Mouse (Mus musculus) kidney, embryonic 16.5 days (tissue): ENCODE data around the gene Snx29. TPM values are rescaled to one million over a fixed set of nuclear protein-coding genes. Genes with fewer than 3 reads are reported as not detected.
A peak's percentile ranks its signal among the peaks of the same experiment; 100 is the strongest.

Experiments
- ATAC-seq: fragments of 200-750 bp; cut with Nextera tagmentation; 2 replicates; pipeline ENCODE4 v1.8.0; 2017; ENCODE audit warnings: moderate TSS enrichment; ENCODE audit not compliant: low FRiP score, low TSS enrichment
- H3K27ac ChIP-seq: fragments of 300-500 bp; sonication (generic); 2 replicates; pipeline ENCODE4 v1.5.1; 2014; ENCODE audit warnings: low read length
- H3K27me3 ChIP-seq: fragments of 300-500 bp; sonication (generic); 2 replicates; pipeline ENCODE4 v1.6.1; 2014; ENCODE audit warnings: low read length, control low read depth, mixed read lengths; ENCODE audit not compliant: insufficient read depth
- H3K36me3 ChIP-seq: fragments of 300-500 bp; sonication (generic); 2 replicates; pipeline ENCODE4 v1.6.1; 2014; ENCODE audit warnings: low read length, control low read depth, mixed read lengths; ENCODE audit not compliant: insufficient read depth
- H3K4me1 ChIP-seq: fragments of 300-500 bp; sonication (generic); 2 replicates; pipeline ENCODE4 v1.6.1; 2014; ENCODE audit warnings: low read length, control low read depth, mixed read lengths; ENCODE audit not compliant: insufficient read depth
- H3K4me2 ChIP-seq: fragments of 300-500 bp; sonication (generic); replicated peaks from 2 replicates; pipeline ENCODE4 v1.6.1; 2014; ENCODE audit warnings: low read depth, low read length
- H3K4me3 ChIP-seq: fragments of 300-500 bp; sonication (generic); 2 replicates; pipeline ENCODE4 v1.5.1; 2014; ENCODE audit warnings: mild to moderate bottlenecking, low read length
- H3K9ac ChIP-seq: fragments of 300-500 bp; sonication (generic); replicated peaks from 2 replicates; pipeline ENCODE4 v1.6.1; 2014; ENCODE audit warnings: low read length
- H3K9me3 ChIP-seq: fragments of 300-500 bp; sonication (generic); 2 replicates; pipeline ENCODE4 v1.6.1; 2016; ENCODE audit warnings: low read length, control low read depth
- WGBS: fragments of 180-500 bp; shearing (Covaris S2); extraction: QIAGEN DNeasy Blood & Tissue Kit; methylation state at CpG from one replicate; pipeline ENCODE4 v1.1.7; 2014; 5-methylcytosine and 5-hydroxymethylcytosine counted together
- polyA plus RNA-seq: library from polyadenylated mRNA; unstranded; fragments of >200 nt; fragmentation: Nextera tagmentation; extraction: Ambion mirVana; gene quantifications from 2 replicates; pipeline ENCODE4 v1.2.1, GENCODE M21; 2015

Gene Snx29
- polyA plus RNA-seq, 1 experiment from 2014 or later: 15.7 TPM

DNA sequence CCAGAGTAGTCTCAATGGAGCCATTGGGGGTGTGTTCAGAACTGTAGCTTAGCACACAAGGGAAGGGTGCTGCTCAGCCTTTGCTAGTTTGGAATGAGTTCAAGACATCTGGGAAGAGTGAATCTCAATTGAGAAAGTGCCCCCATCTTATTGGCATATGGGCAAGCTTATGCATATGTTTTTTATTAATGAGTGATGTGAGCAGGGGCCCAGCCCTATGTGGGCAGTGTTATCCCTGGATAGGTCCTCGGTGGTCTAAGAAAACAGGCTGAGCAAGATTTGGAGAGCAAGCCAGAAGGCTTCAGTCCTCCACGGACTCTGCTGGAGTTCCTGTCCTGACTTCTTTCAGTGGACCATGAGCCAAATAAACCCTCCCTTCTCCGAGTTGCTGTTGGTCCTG, 56.6 kb downstream of the Snx29 start:
- H3K4me2 ChIP-seq: no peak overlapping the region
- no peaks in the 10 kb centered on the region for H3K36me3 ChIP-seq
- H3K27ac ChIP-seq: no peak overlapping the region; the same call in 1 of the 2 replicates
- ATAC-seq: no peak
- WGBS: 54% methylated on average over 3 of the region's 3 CpGs
- no peaks in the 10 kb centered on the region for H3K4me1 ChIP-seq
- no peak overlapping the region for H3K9ac ChIP-seq
- H3K9me3 ChIP-seq: no peaks in the 10 kb centered on the region
- no peak overlapping the region for H3K4me3 ChIP-seq
- H3K27me3 ChIP-seq: no peaks in the 10 kb centered on the region

DNA sequence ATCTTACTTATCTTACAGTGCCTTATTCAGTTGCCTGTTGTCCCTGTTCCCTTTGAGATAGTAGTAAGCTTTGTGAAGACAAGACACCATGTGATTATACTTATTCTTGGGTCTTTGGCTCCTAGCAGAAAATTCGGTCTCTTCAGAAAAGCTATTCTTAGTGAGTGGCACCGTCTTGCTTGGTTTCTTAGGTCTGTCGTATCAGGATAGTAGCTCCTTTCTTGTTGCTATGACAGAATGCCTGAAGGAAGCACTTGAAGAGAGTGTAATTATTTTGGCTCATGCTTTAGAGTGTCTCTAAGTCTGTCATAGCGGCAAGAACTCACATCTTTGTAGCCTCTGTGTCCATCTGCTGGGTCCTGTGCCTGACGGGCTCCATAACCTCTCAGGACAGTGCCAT, 57.3 kb downstream of the Snx29 start:
- no peaks in the 10 kb centered on the region for H3K27me3 ChIP-seq
- no peak overlapping the region for H3K4me2 ChIP-seq
- no peaks in the 10 kb centered on the region for H3K9me3 ChIP-seq
- H3K4me1 ChIP-seq: no peaks in the 10 kb centered on the region
- WGBS: 91% methylated on average over 5 of the region's 5 CpGs
- no peak overlapping the region for H3K4me3 ChIP-seq
- H3K9ac ChIP-seq: no peak overlapping the region
- H3K27ac ChIP-seq: no peak overlapping the region
- no peak for ATAC-seq
- no peaks in the 10 kb centered on the region for H3K36me3 ChIP-seq

- Histone ChIP-seq H3K27me3 (no peaks in the 10 kb centered on the region), H3K4me2 (no peak overlapping the region), H3K9ac (no peak overlapping the region), H3K27ac (no peak overlapping the region), H3K36me3 (no peaks in the 10 kb centered on the region), H3K9me3 (no peaks in the 10 kb centered on the region), H3K4me1 (no peaks in the 10 kb centered on the region), H3K4me3 (no peak overlapping the region)
- ATAC-seq: no peak
- 80% methylated on average over 8 of the region's 8 CpGs for WGBS
Measured at GRCm38 (mm10) chr16:11380871-11381270, 58.2 kb downstream of the Snx29 start.

DNA sequence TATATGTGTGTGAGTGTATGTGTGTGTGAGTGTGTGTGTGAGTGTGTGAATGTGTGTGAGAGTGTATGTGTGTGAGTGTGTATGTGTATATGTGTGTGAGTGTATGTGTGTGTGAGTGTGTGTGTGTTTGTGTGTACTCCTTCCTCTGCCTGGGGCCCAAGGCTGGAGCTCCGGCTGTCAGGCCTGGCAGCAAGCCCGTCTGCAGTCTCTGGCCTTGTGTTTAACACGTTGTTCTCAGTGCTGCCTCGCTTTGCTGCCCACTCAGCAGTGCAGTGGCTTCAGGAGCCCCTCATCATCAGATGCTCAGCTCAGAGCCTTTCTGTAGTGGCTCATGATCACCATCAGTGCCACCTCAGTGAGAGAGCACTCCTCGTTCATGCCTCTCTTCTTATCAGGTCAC, 61.7 kb downstream of the Snx29 start:
- Histone ChIP-seq H3K27me3 (no peaks in the 10 kb centered on the region), H3K27ac (no peak overlapping the region), H3K9ac (no peak overlapping the region), H3K4me1 (no peaks in the 10 kb centered on the region), H3K4me2 (no peak overlapping the region), H3K4me3 (no peak overlapping the region), H3K36me3 (no peaks in the 10 kb centered on the region), H3K9me3 (no peaks in the 10 kb centered on the region)
- no peak for ATAC-seq
- WGBS: 71% methylated on average over 5 of the region's 5 CpGs

GRCm38 (mm10) chr16:11385150-11385549, 62.4 kb downstream of the Snx29 start:
- no peaks in the 10 kb centered on the region for H3K27me3 ChIP-seq
- no peaks in the 10 kb centered on the region for H3K9me3 ChIP-seq
- H3K27ac ChIP-seq: no peak overlapping the region; the same call in 1 of the 2 replicates
- H3K4me1 ChIP-seq: no peaks in the 10 kb centered on the region
- H3K4me2 ChIP-seq: no peak overlapping the region
- ATAC-seq: no peak
- no peak overlapping the region for H3K4me3 ChIP-seq
- WGBS: 78% methylated on average over 5 of the region's 5 CpGs
- H3K36me3 ChIP-seq: no peaks in the 10 kb centered on the region
- H3K9ac ChIP-seq: no peak overlapping the region

DNA sequence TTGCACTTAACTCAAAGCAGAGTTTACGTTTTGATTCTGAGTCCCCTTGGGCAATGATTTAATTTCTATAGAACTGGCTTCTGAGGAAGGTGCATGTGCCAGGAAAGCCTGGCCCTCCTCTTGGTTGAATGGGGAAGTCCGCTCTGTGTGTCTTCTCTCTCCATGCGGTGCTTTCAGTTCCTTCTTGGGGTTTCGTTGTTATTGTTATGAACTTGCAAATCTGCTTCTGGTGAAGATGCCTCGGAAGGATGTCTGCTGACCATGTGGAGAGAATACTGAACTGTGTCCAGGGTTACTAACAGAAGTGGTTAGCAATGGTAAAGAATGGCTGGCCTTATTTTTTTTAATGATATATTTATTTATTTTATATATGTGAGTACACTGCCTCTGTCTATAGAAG, 63.1 kb downstream of the Snx29 start:
- WGBS: 84% methylated on average over 5 of the region's 5 CpGs
- Histone ChIP-seq H3K9me3 (no peaks in the 10 kb centered on the region), H3K9ac (no peak overlapping the region), H3K4me3 (no peak overlapping the region), H3K27me3 (no peaks in the 10 kb centered on the region), H3K4me1 (no peaks in the 10 kb centered on the region), H3K27ac (peak overlapping the region; percentile 27), H3K4me2 (no peak overlapping the region), H3K36me3 (no peaks in the 10 kb centered on the region)
- ATAC-seq: no peak

GRCm38 (mm10) chr16:11386221-11386620, 63.5 kb downstream of the Snx29 start:
- no peaks in the 10 kb centered on the region for H3K27me3 ChIP-seq
- no peak for ATAC-seq
- no peaks in the 10 kb centered on the region for H3K9me3 ChIP-seq
- no peak overlapping the region for H3K4me3 ChIP-seq
- no peak overlapping the region for H3K4me2 ChIP-seq
- no peak overlapping the region for H3K27ac ChIP-seq
- no peaks in the 10 kb centered on the region for H3K36me3 ChIP-seq
- no peaks in the 10 kb centered on the region for H3K4me1 ChIP-seq
- no peak overlapping the region for H3K9ac ChIP-seq

DNA sequence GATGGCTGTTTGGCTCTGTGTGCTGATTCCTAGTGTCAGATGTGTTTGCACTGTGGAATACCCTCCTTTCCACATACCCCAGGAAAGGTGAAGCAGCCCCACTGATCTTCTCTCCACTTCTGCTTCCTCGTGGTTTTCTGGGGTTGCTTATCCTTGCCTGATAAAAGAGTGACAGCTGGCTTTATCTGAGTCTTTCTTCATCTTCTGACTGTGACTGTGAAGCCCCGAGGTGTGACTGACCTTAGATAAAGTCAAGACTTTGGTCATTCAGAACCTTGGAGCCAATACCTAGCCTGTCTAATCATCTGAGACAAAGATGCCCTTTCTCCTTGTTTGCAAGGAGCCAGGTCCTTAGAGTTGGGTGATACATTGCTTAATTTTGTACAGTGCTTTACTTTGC, 65.4 kb downstream of the Snx29 start:
- 72% methylated on average over 2 of the region's 2 CpGs for WGBS
- no peaks in the 10 kb centered on the region for H3K4me1 ChIP-seq
- no peak overlapping the region for H3K4me3 ChIP-seq
- H3K9me3 ChIP-seq: no peaks in the 10 kb centered on the region
- no peak overlapping the region for H3K4me2 ChIP-seq
- no peaks in the 10 kb centered on the region for H3K27me3 ChIP-seq
- no peak for ATAC-seq
- H3K27ac ChIP-seq: no peak overlapping the region
- no peak overlapping the region for H3K9ac ChIP-seq
- H3K36me3 ChIP-seq: no peaks in the 10 kb centered on the region

- H3K9ac ChIP-seq: no peak overlapping the region
- no peaks in the 10 kb centered on the region for H3K9me3 ChIP-seq
- H3K27me3 ChIP-seq: no peaks in the 10 kb centered on the region
- no peaks in the 10 kb centered on the region for H3K4me1 ChIP-seq
- no peak overlapping the region for H3K4me3 ChIP-seq
- no peak for ATAC-seq
- WGBS: 39% methylated on average over 2 of the region's 2 CpGs
- no peak overlapping the region for H3K27ac ChIP-seq
- no peaks in the 10 kb centered on the region for H3K36me3 ChIP-seq
- H3K4me2 ChIP-seq: no peak overlapping the region
Measured at GRCm38 (mm10) chr16:11389324-11389723, 66.6 kb downstream of the Snx29 start.

- Histone ChIP-seq H3K36me3 (0 out of 2 replicates have a peak, but pooled peaks cover 3% of the 10 kb centered on the region), H3K27ac (no peak overlapping the region), H3K4me1 (no peaks in the 10 kb centered on the region), H3K9ac (no peak overlapping the region), H3K4me2 (no peak overlapping the region), H3K9me3 (no peaks in the 10 kb centered on the region), H3K27me3 (no peaks in the 10 kb centered on the region), H3K4me3 (no peak overlapping the region)
- no peak for ATAC-seq
- WGBS: 49% methylated on average over 2 of the region's 2 CpGs
Measured at GRCm38 (mm10) chr16:11396570-11396969, 73.9 kb downstream of the Snx29 start.

DNA sequence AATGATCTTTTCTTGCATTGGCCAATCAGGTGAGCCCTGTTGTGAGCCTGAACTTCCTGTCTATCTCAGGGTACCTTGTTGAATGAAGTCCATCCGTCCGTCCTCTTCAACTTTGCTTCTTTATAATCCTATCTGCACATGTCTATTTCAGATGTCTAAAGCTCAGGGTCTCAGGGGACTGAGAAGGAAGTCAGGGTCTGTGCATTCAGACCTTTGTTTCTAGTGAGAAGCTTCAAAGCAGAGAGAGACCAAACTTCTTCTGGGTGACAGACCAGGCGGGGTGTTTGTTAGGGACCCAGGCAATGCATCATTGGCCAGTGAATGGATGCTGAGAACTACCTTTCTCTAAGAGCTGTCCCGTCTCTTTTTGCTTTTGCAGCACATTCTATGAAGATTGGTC, 76.7 kb downstream of the Snx29 start:
- 87% methylated on average over 4 of the region's 4 CpGs for WGBS
- H3K4me2 ChIP-seq: no peak overlapping the region
- peaks cover 3% of the 10 kb centered on the region; the same call in 1 of the 2 replicates for H3K36me3 ChIP-seq
- H3K9ac ChIP-seq: no peak overlapping the region
- no peak overlapping the region for H3K27ac ChIP-seq
- ATAC-seq: no peak
- H3K4me3 ChIP-seq: no peak overlapping the region
- no peaks in the 10 kb centered on the region for H3K4me1 ChIP-seq
- no peaks in the 10 kb centered on the region for H3K27me3 ChIP-seq
- H3K9me3 ChIP-seq: no peaks in the 10 kb centered on the region
